Mouse (Mus musculus): ENCODE results near the gene Pank4.

DNA sequence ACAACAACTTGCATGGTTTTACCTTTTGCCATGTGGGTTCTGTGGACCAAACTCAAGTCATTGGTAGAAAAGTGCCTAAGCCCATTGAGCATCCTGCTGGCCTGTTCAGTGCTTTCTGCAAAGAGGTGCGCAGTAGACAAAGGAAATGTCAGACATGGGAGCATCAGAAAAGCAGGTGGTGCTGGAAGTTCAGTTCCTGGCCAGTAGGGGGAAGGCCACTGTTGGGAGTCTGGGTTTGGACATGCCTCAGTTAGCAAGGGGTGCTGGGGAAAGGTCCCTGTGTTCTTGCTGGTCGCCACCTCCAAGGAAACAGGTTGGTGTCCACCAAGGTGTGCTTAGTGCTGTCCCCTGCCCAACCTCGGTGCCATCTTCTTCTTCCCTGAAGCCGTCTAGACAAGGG is 16.2 kb downstream of the Pank4 start:
- TF ChIP-seq POLR2A (IDR thresholded peaks at IDR 0.05; ENCODE audit: low read depth, low read length) (no peak), CTCF (conservative IDR thresholded peaks at IDR 0.05; ENCODE audit: insufficient read depth, insufficient read length, low read depth, low read length) (peak; percentile 44)
